Mouse (Mus musculus): ENCODE results near the gene Gjb5. TPM values are rescaled to one million over a fixed set of nuclear protein-coding genes. Genes with fewer than 3 reads are reported as not detected.

The Gjb5 gene
- not detected for total RNA-seq (2022)

GRCm38 (mm10) chr4:127358018-127358417 lies at the start of gene Gjb5:
Gjb5 (minus strand) TSS chr4:127358181.
- DNase-seq (ENCODE audit: low spot score in 2 of 2): no peak

- no peak for DNase-seq (ENCODE audit: low spot score in 2 of 2)
These were observed 44.6 kb upstream of the Gjb5 start for GRCm38 (mm10) chr4:127402614-127403013.

GRCm38 (mm10) chr4:127402166-127402565 lies 44.2 kb upstream of the Gjb5 start:
- no peak for DNase-seq (ENCODE audit: low spot score in 2 of 2)

GRCm38 (mm10) chr4:127400165-127401145 lies 42.5 kb upstream of the Gjb5 start:
- peak in 1 of 2 experiments; percentile 30 for DNase-seq (ENCODE audit: low spot score in 2 of 2)

GRCm38 (mm10) chr4:127395591-127395990 lies 37.6 kb upstream of the Gjb5 start:
- DNase-seq (ENCODE audit: low spot score in 2 of 2): no peak

GRCm38 (mm10) chr4:127389645-127390044 lies 31.7 kb upstream of the Gjb5 start:
- DNase-seq (ENCODE audit: low spot score in 2 of 2): no peak

- DNase-seq (ENCODE audit: low spot score in 2 of 2): no peak
These were observed 19.4 kb upstream of the Gjb5 start for GRCm38 (mm10) chr4:127377344-127377743.

GRCm38 (mm10) chr4:127375541-127376177 lies 17.7 kb upstream of the Gjb5 start:
- no peak for DNase-seq (ENCODE audit: low spot score in 2 of 2)

- no peak for DNase-seq (ENCODE audit: low spot score in 2 of 2)
These were observed 16.7 kb upstream of the Gjb5 start for GRCm38 (mm10) chr4:127374645-127375044.

GRCm38 (mm10) chr4:127373491-127373890 lies 15.5 kb upstream of the Gjb5 start:
- DNase-seq (ENCODE audit: low spot score in 2 of 2): no peak

GRCm38 (mm10) chr4:127371546-127371945 lies 13.6 kb upstream of the Gjb5 start:
- DNase-seq (ENCODE audit: low spot score in 2 of 2): no peak

GRCm38 (mm10) chr4:127370447-127370846 lies 12.5 kb upstream of the Gjb5 start:
- DNase-seq (ENCODE audit: low spot score in 2 of 2): no peak

GRCm38 (mm10) chr4:127368379-127368973 lies 10.5 kb upstream of the Gjb5 start:
- DNase-seq (ENCODE audit: low spot score in 2 of 2): peak in 1 of 2 experiments; percentile 76

- no peak for DNase-seq (ENCODE audit: low spot score in 2 of 2)
These were observed 7.9 kb upstream of the Gjb5 start for GRCm38 (mm10) chr4:127365834-127366233.

- DNase-seq (ENCODE audit: low spot score in 2 of 2): no peak
These were observed 7.5 kb upstream of the Gjb5 start for GRCm38 (mm10) chr4:127365433-127365832.

- DNase-seq (ENCODE audit: low spot score in 2 of 2): no peak
These were observed 6.5 kb upstream of the Gjb5 start for GRCm38 (mm10) chr4:127364431-127364830.

GRCm38 (mm10) chr4:127363331-127363730 lies 5.3 kb upstream of the Gjb5 start:
- DNase-seq (ENCODE audit: low spot score in 2 of 2): no peak

- DNase-seq (ENCODE audit: low spot score in 2 of 2): no peak
These were observed 4.5 kb upstream of the Gjb5 start for GRCm38 (mm10) chr4:127362520-127362919.

GRCm38 (mm10) chr4:127354506-127355485 lies 3.2 kb downstream of the Gjb5 start:
- no peak for DNase-seq (ENCODE audit: low spot score in 2 of 2)

GRCm38 (mm10) chr4:127353951-127354438 lies 4.0 kb downstream of the Gjb5 start, which contains the start of gene Gjb4:
Gjb4 (minus strand) TSS chr4:127354081.
- DNase-seq (ENCODE audit: low spot score in 2 of 2): no peak

- DNase-seq (ENCODE audit: low spot score in 2 of 2): no peak
These were observed 5.4 kb downstream of the Gjb5 start for GRCm38 (mm10) chr4:127352594-127352993.

Measured in left cerebral cortex, adult 8-10 months (tissue).